Mouse (Mus musculus): ENCODE data around the gene Slc27a1.

DNA sequence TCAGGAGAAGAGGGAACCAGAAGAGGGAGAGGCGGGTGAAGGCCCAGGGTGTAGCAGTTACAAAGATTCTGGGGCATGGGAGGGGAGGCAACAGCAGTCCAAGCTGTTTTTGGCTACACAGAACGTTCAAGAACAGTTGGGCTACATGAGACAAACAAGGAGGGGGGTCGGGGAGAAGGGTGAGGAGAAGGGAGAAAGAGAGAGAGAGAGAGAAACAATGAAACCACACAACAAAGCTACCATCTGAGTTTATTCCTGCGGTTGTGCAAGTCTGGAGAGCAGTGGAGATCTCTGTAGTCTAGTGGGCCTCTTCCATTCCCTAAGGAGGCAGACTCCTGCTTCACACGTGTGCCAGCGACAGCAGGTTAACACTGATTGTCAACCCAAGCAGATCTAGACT lies 14.7 kb upstream of the Slc27a1 start:
- no peak for TF ChIP-seq CTCF (conservative IDR thresholded peaks at IDR 0.05; ENCODE audit: insufficient read depth, insufficient read length, low read depth, low read length)
- TF ChIP-seq POLR2A (IDR thresholded peaks at IDR 0.05; ENCODE audit: low read depth, low read length) = no peak
